Mouse (Mus musculus) hindbrain, embryonic 12.5 days (tissue): ENCODE measurements around the gene Hist1h2bp. TPM values are rescaled to one million over a fixed set of nuclear protein-coding genes. Genes with fewer than 3 reads are reported as not detected.
"Not testable (repeated sequence)": the region's sequence is repeated elsewhere in the genome, so short reads cannot be mapped to it uniquely, and the experiment has no call there.

Source experiments
- ATAC-seq: fragments of 200-750 bp; cut with Nextera tagmentation; 2 replicates; pipeline ENCODE4 v1.8.0; 2017; ENCODE audit warnings: moderate TSS enrichment; ENCODE audit not compliant: low FRiP score
- H3K27ac ChIP-seq: fragments of 300-500 bp; sonication (generic); 2 replicates; pipeline ENCODE4 v1.5.1; 2016; ENCODE audit warnings: mild to moderate bottlenecking
- H3K27me3 ChIP-seq: fragments of 300-500 bp; sonication (generic); 2 replicates; pipeline ENCODE4 v1.6.1; 2016; ENCODE audit warnings: mild to moderate bottlenecking
- H3K36me3 ChIP-seq: fragments of 300-500 bp; sonication (generic); 2 replicates; pipeline ENCODE4 v1.6.1; 2016; ENCODE audit warnings: mild to moderate bottlenecking
- H3K4me1 ChIP-seq: fragments of 300-500 bp; sonication (generic); 2 replicates; pipeline ENCODE4 v1.6.1; 2016
- H3K4me2 ChIP-seq: fragments of 300-500 bp; sonication (generic); replicated peaks from 2 replicates; pipeline ENCODE4 v1.6.1; 2016; ENCODE audit warnings: mild to moderate bottlenecking
- H3K4me3 ChIP-seq: fragments of 300-500 bp; sonication (generic); 2 replicates; pipeline ENCODE4 v1.5.1; 2016; ENCODE audit warnings: mild to moderate bottlenecking
- H3K9ac ChIP-seq: fragments of 300-500 bp; sonication (generic); 2 replicates; pipeline ENCODE4 v1.6.1; 2016; ENCODE audit warnings: mild to moderate bottlenecking, moderate library complexity
- H3K9me3 ChIP-seq: fragments of 300-500 bp; sonication (generic); replicated peaks from 2 replicates; pipeline ENCODE4 v1.6.1; 2016; ENCODE audit warnings: mild to moderate bottlenecking
- WGBS: fragments of 180-500 bp; shearing (Covaris S2); methylation state at CpG from one replicate; pipeline ENCODE4 v1.1.7; 2016; 5-methylcytosine and 5-hydroxymethylcytosine counted together
- microRNA-seq: library from miRNA; unstranded; fragments of <30 nt; microRNA quantifications from one replicate; pipeline ENCODE4, GENCODE M21; 2017
- polyA plus RNA-seq: library from polyadenylated mRNA; unstranded; fragments of >200 nt; fragmentation: Nextera tagmentation; extraction: Ambion mirVana; gene quantifications from 2 replicates; pipeline ENCODE4 v1.2.1, GENCODE M21; 2016

The Hist1h2bp gene
- polyA plus RNA-seq, 1 experiment from 2014 or later: 2.4 TPM

- Histone ChIP-seq H3K4me1 (no peaks in the 10 kb centered on the region), H3K4me2 (no peak overlapping the region), H3K9me3 (no peaks in the 10 kb centered on the region), H3K4me3 (no peak overlapping the region), H3K27me3 (no peaks in the 10 kb centered on the region), H3K36me3 (no peaks in the 10 kb centered on the region), H3K9ac (no peak overlapping the region), H3K27ac (no peak overlapping the region)
- WGBS: 89% methylated on average over 10 of the region's 10 CpGs
- ATAC-seq: no peak
Measured at GRCm38 (mm10) chr13:21830344-21830743, 43.1 kb downstream of the Hist1h2bp start.

GRCm38 (mm10) chr13:21831418-21832394, 44.4 kb downstream of the Hist1h2bp start, which contains the start of gene Hist1h4n:
Hist1h4n (minus strand) TSS chr13:21832196.
- peak within 1 kb of the TSS; percentile 37 for H3K4me2 ChIP-seq
- not testable (repeated sequence) for H3K4me1 ChIP-seq, H3K36me3 ChIP-seq, H3K27ac ChIP-seq, H3K9me3 ChIP-seq, H3K9ac ChIP-seq, H3K4me3 ChIP-seq, H3K27me3 ChIP-seq
- peak; percentile 83 for ATAC-seq
- under 1% methylated on average over 29 of the region's 58 CpGs for WGBS

- not testable (repeated sequence) for H3K27ac ChIP-seq, H3K4me1 ChIP-seq, H3K4me3 ChIP-seq, H3K36me3 ChIP-seq, H3K9ac ChIP-seq, H3K9me3 ChIP-seq, H3K4me2 ChIP-seq, H3K27me3 ChIP-seq
- no CpG with 5 or more reads among the region's 24 CpGs for WGBS
- ATAC-seq: peak; percentile 97
Measured at GRCm38 (mm10) chr13:21833461-21833860, 46.2 kb downstream of the Hist1h2bp start, which contains the start of the genes Hist1h2ap and Hist1h2br. Hist1h2ap (minus strand) TSS chr13:21833507. Hist1h2br (plus strand) TSS chr13:21833743.

Small RNA genes lying within 50 kb of the gene (microRNA-seq; reads per million reads assigned to microRNA genes)
- gene Gm19658 (not detected), gene Gm44346 (not detected), gene Gm44454 (not detected), gene Gm44466 (not detected)

Other genes with a start within 250 kb of the Hist1h2bp start
- gene Olfr1366, start 244.7 kb upstream of the Hist1h2bp start, polyA plus RNA-seq: 0.20 and 0.22 TPM in 2 replicates
- not detected in 2 replicates for gene Olfr1535, start 227.6 kb upstream of the Hist1h2bp start, polyA plus RNA-seq
- not detected in 2 replicates for gene Olfr1364, start 205.7 kb upstream of the Hist1h2bp start, polyA plus RNA-seq
- not detected in 2 replicates for gene Olfr1362, start 173.4 kb upstream of the Hist1h2bp start, polyA plus RNA-seq
- gene Olfr11, start 144.9 kb upstream of the Hist1h2bp start, polyA plus RNA-seq: 0.07 TPM in 1 of 2 replicates, not detected in the other
- not detected in 2 replicates for gene Olfr1361, start 124.1 kb upstream of the Hist1h2bp start, polyA plus RNA-seq
- not detected in 2 replicates for gene Olfr1360, start 110.1 kb upstream of the Hist1h2bp start, polyA plus RNA-seq
- not detected in 2 replicates for gene Olfr1359, start 89.3 kb upstream of the Hist1h2bp start, polyA plus RNA-seq
- gene Hist1h2bl, start 71.3 kb upstream of the Hist1h2bp start, polyA plus RNA-seq: 3.6 and 4.4 TPM in 2 replicates
- 17.3 and 29.5 TPM in 2 replicates for gene Hist1h2ai, start 71.0 kb upstream of the Hist1h2bp start, polyA plus RNA-seq
- gene Hist1h3h, start 69.8 kb upstream of the Hist1h2bp start, polyA plus RNA-seq: 8.9 and 18.3 TPM in 2 replicates
- gene Hist1h2bm, start 65.4 kb upstream of the Hist1h2bp start, polyA plus RNA-seq: 2.6 and 4.9 TPM in 2 replicates
- gene Hist1h4j, start 52.4 kb upstream of the Hist1h2bp start, polyA plus RNA-seq: 0.98 and 1.0 TPM in 2 replicates
- gene Hist1h4k, start 37.0 kb upstream of the Hist1h2bp start, polyA plus RNA-seq: 2.9 TPM in 1 of 2 replicates, not detected in the other
- gene Hist1h2ak, start 33.6 kb upstream of the Hist1h2bp start, polyA plus RNA-seq: 12.2 and 28.3 TPM in 2 replicates
- gene Hist1h2bn, start 33.3 kb upstream of the Hist1h2bp start, polyA plus RNA-seq: 2.2 and 2.8 TPM in 2 replicates
- gene Hist1h1b, start 6.8 kb upstream of the Hist1h2bp start, polyA plus RNA-seq: 23.2 and 23.6 TPM in 2 replicates
- gene Hist1h3i, start 4.1 kb upstream of the Hist1h2bp start, polyA plus RNA-seq: 87.0 and 110 TPM in 2 replicates
- gene Hist1h2an, start 243 bp upstream of the Hist1h2bp start, polyA plus RNA-seq: 5.2 TPM in 1 of 2 replicates, not detected in the other
- gene Hist1h2bq, start 22.7 kb downstream of the Hist1h2bp start, polyA plus RNA-seq: 14.1 and 15.3 TPM in 2 replicates
- gene Hist1h2ao, start 23.0 kb downstream of the Hist1h2bp start, polyA plus RNA-seq: 3.4 TPM in 1 of 2 replicates, not detected in the other
- gene Hist1h4m, start 24.3 kb downstream of the Hist1h2bp start, polyA plus RNA-seq: not detected in 2 replicates
- 6.2 and 10.1 TPM in 2 replicates for gene Hist1h4n, start 44.7 kb downstream of the Hist1h2bp start, polyA plus RNA-seq
- gene Hist1h2ap, start 46.0 kb downstream of the Hist1h2bp start, polyA plus RNA-seq: 2,700 and 3,374 TPM in 2 replicates
- gene Hist1h2br, start 46.3 kb downstream of the Hist1h2bp start, polyA plus RNA-seq: 14.3 and 15.1 TPM in 2 replicates
- gene Zfp184, start 157.6 kb downstream of the Hist1h2bp start, polyA plus RNA-seq: 19.1 and 20.5 TPM in 2 replicates
- gene Pom121l2, start 193.7 kb downstream of the Hist1h2bp start, polyA plus RNA-seq: 0.14 TPM in 1 of 2 replicates, not detected in the other
- 0.23 and 0.48 TPM in 2 replicates for gene Prss16, start 222.3 kb downstream of the Hist1h2bp start, polyA plus RNA-seq
- gene Hist1h2ah, start 248.1 kb downstream of the Hist1h2bp start, polyA plus RNA-seq: 17.9 TPM in 1 of 2 replicates, not detected in the other
- 5.5 and 9.1 TPM in 2 replicates for gene Hist1h2bk, start 248.4 kb downstream of the Hist1h2bp start, polyA plus RNA-seq